Mouse (Mus musculus) right cerebral cortex, postnatal 4 days (tissue): ENCODE results near the gene Ubxn1.
A peak's percentile ranks its signal among the peaks of the same experiment; 100 is the strongest.
"Not testable (repeated sequence)": the region's sequence is repeated elsewhere in the genome, so short reads cannot be mapped to it uniquely, and the experiment has no call there.

Source experiments
- DNase-seq: peaks from one replicate; pipeline ENCODE4 v3.0.0-alpha.2; 2022

The Ubxn1 gene

DNA sequence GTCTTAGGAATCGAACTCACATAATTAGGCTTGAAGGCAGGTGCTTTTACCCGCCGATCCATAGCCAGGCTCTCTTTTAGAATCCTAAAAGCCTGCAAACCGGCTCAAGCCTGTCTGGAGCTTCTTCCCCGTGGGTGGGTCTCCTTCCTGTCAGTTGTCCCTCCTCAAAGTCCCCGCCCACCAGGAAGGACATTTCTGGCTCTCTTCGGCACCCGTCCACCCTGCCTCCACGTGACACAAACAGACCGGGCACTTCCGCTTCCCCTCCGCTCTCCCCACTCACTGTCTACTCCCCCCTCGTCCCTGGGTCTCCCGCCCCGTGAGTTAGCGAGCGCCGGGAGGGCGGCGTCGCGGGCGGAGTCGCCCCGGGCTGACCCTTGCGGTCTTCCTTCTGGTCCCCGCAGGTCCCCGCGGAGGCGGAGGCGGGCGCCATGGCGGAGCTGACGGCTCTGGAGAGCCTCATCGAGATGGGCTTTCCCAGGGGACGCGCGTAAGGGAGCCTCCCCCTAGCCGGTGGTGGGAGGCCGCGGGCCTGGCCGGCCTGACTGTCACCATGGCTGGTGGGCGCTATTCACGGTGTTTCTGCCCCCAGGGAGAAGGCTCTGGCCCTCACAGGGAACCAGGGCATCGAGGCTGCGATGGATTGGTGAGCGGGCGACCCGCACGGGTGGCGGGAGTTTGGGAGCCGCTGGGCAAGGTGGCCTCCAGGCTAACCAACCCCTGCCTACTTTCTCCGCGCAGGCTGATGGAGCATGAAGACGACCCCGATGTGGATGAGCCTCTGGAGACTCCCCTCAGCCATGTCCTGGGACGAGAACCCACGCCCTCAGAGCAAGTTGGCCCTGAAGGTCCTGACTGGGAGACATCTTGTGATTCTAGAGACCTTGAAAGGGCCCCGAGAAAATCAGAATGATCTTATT, at the start of gene Ubxn1:
TSS of gene Ubxn1 (plus strand) at position 230 of the 920 bp plus-strand sequence.
- peak; percentile 92 for DNase-seq

DNA sequence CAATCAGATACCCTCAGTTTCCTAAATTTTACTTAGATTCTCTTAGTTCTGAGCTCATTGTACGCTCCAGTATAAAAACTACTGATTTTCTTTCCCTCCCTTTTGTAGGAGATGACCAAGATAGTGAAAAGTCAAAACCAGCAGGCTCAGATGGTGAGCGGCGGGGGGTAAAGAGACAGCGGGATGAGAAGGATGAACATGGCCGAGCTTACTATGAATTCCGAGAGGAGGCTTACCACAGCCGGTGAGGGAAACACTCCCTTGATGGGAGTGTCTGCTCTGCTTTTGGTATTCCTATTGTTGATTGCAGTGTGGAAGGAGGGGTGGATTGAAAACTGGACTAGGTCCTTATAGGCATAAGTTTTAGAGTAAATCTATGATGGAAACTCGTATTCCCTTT, 48.6 kb upstream of the Ubxn1 start:
- DNase-seq: no peak

DNA sequence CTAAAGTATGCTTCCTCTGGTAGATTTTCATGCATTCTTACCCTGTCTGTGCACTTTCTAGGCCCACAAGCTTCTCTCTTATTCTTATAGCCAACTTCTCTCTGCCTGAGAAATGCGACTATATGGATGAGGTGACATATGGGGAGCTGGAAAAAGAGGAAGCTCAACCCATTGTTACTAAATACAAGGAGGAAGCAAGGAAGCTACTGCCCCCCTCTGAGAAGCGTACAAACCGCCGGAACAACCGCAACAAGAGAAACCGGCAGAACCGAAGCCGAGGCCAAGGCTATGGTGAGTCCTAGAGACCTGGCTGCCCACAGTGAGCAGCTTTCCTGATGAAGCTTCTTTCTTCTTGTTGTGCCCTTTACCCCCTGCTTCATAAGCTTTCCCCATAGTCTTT, 41.6 kb upstream of the Ubxn1 start, which contains the start of gene AC129217.1:
TSS of gene AC129217.1 (plus strand) at position 114 of the 400 bp plus-strand sequence.
- DNase-seq: no peak

- no peak for DNase-seq
Observed at GRCm38 (mm10) chr19:8830664-8831063, 40.6 kb upstream of the Ubxn1 start.

GRCm38 (mm10) chr19:8831262-8831661, 40.0 kb upstream of the Ubxn1 start:
- no peak for DNase-seq

DNA sequence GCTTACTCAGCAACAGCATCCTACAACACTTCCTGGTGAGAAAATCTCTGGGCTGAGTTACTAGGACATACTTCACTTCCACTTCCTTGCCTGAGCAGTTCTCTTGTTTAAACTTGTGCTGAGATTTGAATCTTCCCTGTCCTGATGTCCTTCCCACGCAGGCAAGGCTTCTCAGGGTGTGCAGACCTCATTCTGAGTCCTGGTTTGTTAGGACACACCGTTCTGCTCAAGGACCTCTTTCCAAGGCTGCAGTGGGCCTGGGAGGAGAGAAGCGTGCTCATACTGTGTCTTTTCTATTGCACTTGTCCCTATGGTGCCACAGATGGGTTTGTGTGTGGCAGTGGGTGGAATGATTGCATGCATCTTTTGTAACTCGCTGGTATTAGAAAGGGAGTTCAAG, 38.3 kb upstream of the Ubxn1 start:
- no peak for DNase-seq

DNA sequence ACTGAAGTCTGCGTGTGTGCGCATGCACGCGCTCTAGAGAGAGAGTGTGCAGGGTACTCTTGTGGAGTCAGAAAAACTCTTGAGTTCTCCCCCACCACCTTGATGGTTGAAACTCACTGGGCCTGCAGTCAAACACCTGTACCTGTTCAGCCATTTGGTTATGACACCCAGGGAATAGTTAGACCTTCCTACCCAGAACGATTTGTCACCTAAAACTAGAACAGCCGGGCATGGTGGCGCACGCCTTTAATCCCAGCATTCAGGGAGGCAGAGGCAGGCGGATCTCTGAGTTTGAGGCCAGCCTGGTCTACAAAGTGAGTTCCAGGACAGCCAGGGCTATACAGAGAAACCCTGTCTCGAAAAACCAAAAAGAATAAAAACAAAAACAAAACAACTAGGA, 35.0 kb upstream of the Ubxn1 start:
- not testable (repeated sequence) for DNase-seq

GRCm38 (mm10) chr19:8837251-8837791, 34.0 kb upstream of the Ubxn1 start, which contains the start of gene Bscl2:
Gene Bscl2 (plus strand): TSS chr19:8837467.
- DNase-seq: peak; percentile 91

GRCm38 (mm10) chr19:8838041-8838730, 33.1 kb upstream of the Ubxn1 start:
- DNase-seq: peak; percentile 58

DNA sequence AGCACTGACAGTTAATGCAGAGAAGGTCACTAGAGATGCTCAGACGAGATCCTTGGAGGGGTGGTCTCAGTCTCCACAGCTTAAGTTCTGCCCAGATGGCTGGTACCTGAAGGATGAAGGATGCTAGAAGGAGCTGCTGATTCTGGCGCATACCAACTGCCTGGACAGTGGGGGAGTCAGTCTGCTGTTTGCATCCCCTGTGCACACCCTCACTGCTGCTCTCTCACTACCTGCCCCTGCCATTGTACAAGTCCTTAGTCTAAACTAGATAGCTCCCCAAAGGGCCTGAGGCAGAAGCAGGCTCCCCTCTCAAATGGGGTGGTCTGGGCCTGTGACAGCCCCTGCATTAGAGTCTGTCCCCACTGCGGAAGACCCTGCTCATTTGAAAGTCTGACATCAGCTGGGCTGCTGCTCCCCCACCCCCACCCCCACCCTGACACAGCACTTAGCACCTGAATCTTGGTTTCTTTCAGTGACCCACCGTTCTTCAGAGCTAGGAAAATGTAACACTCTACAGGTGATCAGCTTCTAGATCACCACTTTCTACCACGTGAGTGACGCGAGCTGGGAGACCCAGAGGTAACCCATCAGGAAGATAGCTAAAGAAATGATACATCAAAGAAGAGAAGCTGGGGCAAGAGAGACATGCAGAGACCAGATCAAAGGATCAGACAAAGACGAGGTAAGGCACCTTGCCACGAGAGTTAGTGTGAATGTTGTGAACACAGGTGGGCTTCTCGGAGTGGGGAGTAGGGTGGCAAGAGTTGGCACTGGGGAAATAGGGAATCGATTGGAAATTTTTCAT, 32.0 kb upstream of the Ubxn1 start, which contains the start of gene Gng3:
TSS of gene Gng3 (minus strand) at position 92 of the 805 bp plus-strand sequence.
- peak; percentile 74 for DNase-seq

DNA sequence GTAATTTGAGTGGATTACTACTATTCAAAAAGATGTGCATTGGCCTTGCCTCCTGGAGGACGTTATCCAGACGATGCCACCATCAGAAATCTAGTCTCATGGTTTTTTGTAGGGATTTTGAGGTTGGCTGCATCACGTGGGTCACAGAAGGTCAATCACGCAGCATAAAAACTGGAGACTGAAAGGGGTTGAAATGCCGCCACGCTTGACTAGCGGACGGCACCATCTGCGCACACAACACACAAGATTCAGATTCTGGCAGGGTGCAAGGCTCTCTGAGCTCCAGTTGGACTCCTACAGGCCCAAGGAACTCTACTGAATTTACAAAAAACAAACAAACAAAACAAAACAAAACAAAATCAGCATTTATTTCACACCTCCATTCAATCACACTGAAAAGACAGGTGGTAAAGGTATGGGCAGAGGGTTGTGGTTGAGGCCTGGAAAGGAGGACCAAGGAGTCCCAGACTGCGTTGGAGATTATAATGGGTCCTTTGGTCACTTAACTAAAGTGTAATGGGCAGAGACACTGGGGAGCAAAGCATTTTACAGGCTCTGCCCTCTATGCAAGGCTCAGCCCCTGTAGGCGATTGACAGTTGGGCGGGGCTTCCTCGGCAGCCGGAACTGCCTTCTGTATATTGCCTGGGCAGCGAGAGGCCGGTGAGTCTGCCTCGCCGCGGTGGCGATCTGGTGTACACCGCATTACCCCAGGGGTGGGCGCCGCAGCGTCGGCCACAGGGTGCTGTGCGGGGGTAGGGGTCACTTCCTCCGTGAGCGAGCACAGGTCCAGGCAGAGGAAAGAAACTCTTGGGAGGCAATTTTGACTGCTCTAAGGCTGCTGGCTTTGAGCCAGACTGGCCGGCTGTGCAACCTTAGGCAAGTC, 31.1 kb upstream of the Ubxn1 start:
- peak; percentile 59 for DNase-seq

GRCm38 (mm10) chr19:8841012-8841411, 30.3 kb upstream of the Ubxn1 start:
- no peak for DNase-seq

- no peak for DNase-seq
Observed at GRCm38 (mm10) chr19:8842961-8843360, 28.3 kb upstream of the Ubxn1 start.

- DNase-seq: peak; percentile 94
Observed at GRCm38 (mm10) chr19:8844371-8845129, 26.7 kb upstream of the Ubxn1 start.

- DNase-seq: no peak
Observed at GRCm38 (mm10) chr19:8848356-8848755, 22.9 kb upstream of the Ubxn1 start.

DNA sequence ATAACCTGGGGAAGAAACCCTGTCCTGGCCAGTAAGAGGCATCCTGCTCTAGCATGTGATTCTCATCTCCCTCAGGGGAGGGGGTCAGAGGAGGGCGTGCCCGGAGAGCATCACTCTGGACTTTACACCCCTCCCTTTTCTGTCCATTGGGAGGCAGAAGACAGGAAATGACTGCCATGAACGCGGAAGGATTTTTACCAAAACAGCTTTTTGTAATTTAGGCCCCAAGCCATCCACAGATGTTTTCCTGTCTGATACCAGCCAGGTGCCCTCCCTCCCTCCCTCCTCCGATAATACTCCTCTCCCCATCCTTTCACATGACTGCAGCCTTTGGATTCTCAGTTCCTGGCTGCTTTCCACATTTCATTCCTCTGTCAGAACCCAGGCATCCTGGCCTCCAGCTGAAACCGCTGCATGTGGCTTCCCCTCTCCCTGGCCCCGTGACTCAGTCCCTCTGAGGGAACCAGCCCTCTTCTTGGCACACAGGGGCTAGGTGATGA, 20.8 kb upstream of the Ubxn1 start, which contains the start of gene Lrrn4cl:
TSS of gene Lrrn4cl (plus strand) at position 367 of the 500 bp plus-strand sequence.
- no peak for DNase-seq

DNA sequence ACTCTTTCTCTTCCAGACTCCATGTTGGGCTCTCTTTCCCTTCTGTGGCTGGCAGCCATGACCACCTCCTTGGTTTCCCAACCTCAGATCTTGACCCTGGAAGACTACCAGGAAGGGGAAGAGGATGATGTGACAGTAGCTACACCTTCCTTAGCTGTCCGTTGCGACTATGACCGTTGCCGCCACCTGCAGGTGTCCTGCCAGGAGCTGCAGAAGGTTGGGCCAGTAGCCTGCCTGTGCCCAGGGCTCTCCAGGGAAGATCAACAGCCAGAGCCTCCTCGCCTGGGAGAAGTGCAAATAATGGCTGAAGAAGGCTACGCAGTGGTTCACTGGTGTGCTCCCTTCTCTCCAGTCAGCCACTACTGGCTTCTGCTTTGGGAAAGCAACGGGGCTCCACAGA, 19.7 kb upstream of the Ubxn1 start:
- no peak for DNase-seq

GRCm38 (mm10) chr19:8852236-8852928, 18.9 kb upstream of the Ubxn1 start:
- DNase-seq: no peak

GRCm38 (mm10) chr19:8853117-8853516, 18.2 kb upstream of the Ubxn1 start:
- DNase-seq: no peak

DNA sequence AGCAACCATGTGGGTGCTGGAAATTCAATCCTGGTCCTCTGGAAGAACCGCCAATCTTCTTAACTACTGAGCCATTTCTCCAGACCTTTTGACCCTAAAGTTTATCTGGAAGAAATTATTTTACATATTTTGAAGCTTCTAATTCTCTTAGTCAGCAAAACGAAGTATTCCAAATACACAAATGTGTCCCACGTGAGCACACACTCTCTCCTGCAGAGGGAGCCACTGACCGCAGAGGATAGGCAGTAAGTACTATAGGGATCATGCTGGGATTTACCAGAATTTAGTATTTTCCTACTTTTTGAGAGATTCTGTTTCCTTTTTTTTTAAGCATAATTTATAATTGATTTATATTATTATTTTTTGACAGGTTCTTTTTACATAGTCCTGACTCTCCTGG, 13.6 kb upstream of the Ubxn1 start:
- peak; percentile 55 for DNase-seq
